Mouse (Mus musculus) olfactory bulb, adult 2 months (tissue): ENCODE results near the gene Gzme. TPM values are rescaled to one million over a fixed set of nuclear protein-coding genes. Genes with fewer than 3 reads are reported as not detected.

Source experiments
- H3K27ac ChIP-seq: fragments of 200-500 bp; 2 replicates; pipeline ENCODE4 v1.5.1; 2012; ENCODE audit warnings: low read depth, low read length; ENCODE audit not compliant: insufficient read depth
- H3K4me1 ChIP-seq: fragments of 200-500 bp; 2 replicates; pipeline ENCODE4 v1.6.1; 2012; ENCODE audit warnings: low read length; ENCODE audit not compliant: control insufficient read depth, insufficient read depth
- H3K4me3 ChIP-seq: fragments of 200-500 bp; 2 replicates; pipeline ENCODE4 v1.5.1; 2012; ENCODE audit warnings: mild to moderate bottlenecking, low read depth, low read length, moderate library complexity; ENCODE audit not compliant: insufficient read depth
- CTCF ChIP-seq: fragments of 200-500 bp; IDR thresholded peaks from 2 replicates; pipeline ENCODE4 v1.5.1; 2012; ENCODE audit warnings: low read depth, mild to moderate bottlenecking, low read length, moderate library complexity; ENCODE audit not compliant: insufficient read depth
- POLR2A ChIP-seq: fragments of 200-500 bp; IDR thresholded peaks from 2 replicates; pipeline ENCODE4 v1.6.1; 2012; ENCODE audit warnings: mild to moderate bottlenecking, low read depth, low read length, moderate library complexity; ENCODE audit not compliant: insufficient read depth
- WGBS: fragments of 180-500 bp; shearing (Covaris S2); methylation state at CpG from one replicate; pipeline ENCODE4 v1.1.7; 2018; 5-methylcytosine and 5-hydroxymethylcytosine counted together
- polyA plus RNA-seq: library from polyadenylated mRNA; stranded (reverse); fragments of >200 nt; gene quantifications from 2 replicates; pipeline ENCODE4 v1.2.4, GENCODE M21; 2012; ENCODE audit warnings: low replicate concordance; ENCODE audit not compliant: missing spikeins, insufficient read depth, insufficient read length

Gene Gzme
- polyA plus RNA-seq, 1 experiment, result not detected

GRCm38 (mm10) chr14:56105447-56106180 lies 14.8 kb downstream of the Gzme start:
- 73% methylated on average over 13 of the region's 13 CpGs for WGBS
- TF ChIP-seq CTCF, result no peak
- no peak for TF ChIP-seq POLR2A
- no peak overlapping the region for H3K4me3 ChIP-seq
- no peaks in the 10 kb centered on the region for H3K4me1 ChIP-seq
- H3K27ac ChIP-seq, result no peak overlapping the region

GRCm38 (mm10) chr14:56105016-56105415 lies 15.4 kb downstream of the Gzme start:
- WGBS, result 96% methylated on average over 5 of the region's 5 CpGs
- TF ChIP-seq CTCF (no peak), POLR2A (no peak)

GRCm38 (mm10) chr14:56103452-56103851 lies 17.0 kb downstream of the Gzme start:
- TF ChIP-seq CTCF (no peak), POLR2A (no peak)
- H3K4me1 ChIP-seq, result no peaks in the 10 kb centered on the region
- WGBS, result 32% methylated on average over 3 of the region's 3 CpGs
- no peak overlapping the region for H3K4me3 ChIP-seq
- H3K27ac ChIP-seq, result no peak overlapping the region

More at GRCm38 (mm10) chr14:56105016-56105415, 15.4 kb downstream of the Gzme start:
- H3K27ac ChIP-seq, result no peak overlapping the region
- no peaks in the 10 kb centered on the region for H3K4me1 ChIP-seq
- no peak overlapping the region for H3K4me3 ChIP-seq

GRCm38 (mm10) chr14:56102386-56102785 lies 18.0 kb downstream of the Gzme start, which contains the start of gene Ctsg:
Gene Ctsg, minus strand, starts transcription at chr14:56102574.
- H3K27ac ChIP-seq, result no peak within 1 kb of the TSS
- no peak within 1 kb of the TSS for H3K4me3 ChIP-seq
- TF ChIP-seq CTCF, result no peak
- TF ChIP-seq POLR2A, result no peak
- H3K4me1 ChIP-seq, result no peaks in the 10 kb centered on the region
- WGBS, result 72% methylated on average over 10 of the region's 10 CpGs

- WGBS, result 84% methylated on average over 4 of the region's 4 CpGs
- TF ChIP-seq POLR2A (no peak), CTCF (no peak)
- H3K4me3 ChIP-seq, result no peak overlapping the region
- H3K4me1 ChIP-seq, result no peaks in the 10 kb centered on the region
- no peak overlapping the region for H3K27ac ChIP-seq
Observed at GRCm38 (mm10) chr14:56098940-56099339, 21.5 kb downstream of the Gzme start.

- WGBS, result 93% methylated on average over 1 of the region's 1 CpGs
- no peaks in the 10 kb centered on the region for H3K4me1 ChIP-seq
- H3K27ac ChIP-seq, result no peak overlapping the region
- no peak overlapping the region for H3K4me3 ChIP-seq
- no peak for TF ChIP-seq CTCF
- no peak for TF ChIP-seq POLR2A
Observed at GRCm38 (mm10) chr14:56097597-56097996, 22.8 kb downstream of the Gzme start.

- Histone ChIP-seq H3K4me3 (no peak overlapping the region), H3K27ac (no peak overlapping the region), H3K4me1 (no peaks in the 10 kb centered on the region)
- 76% methylated on average over 2 of the region's 2 CpGs for WGBS
- TF ChIP-seq CTCF (no peak), POLR2A (no peak)
Observed at GRCm38 (mm10) chr14:56093353-56093752, 27.1 kb downstream of the Gzme start.

- Histone ChIP-seq H3K4me1 (no peaks in the 10 kb centered on the region), H3K27ac (no peak overlapping the region), H3K4me3 (no peak overlapping the region)
- WGBS, result 91% methylated on average over 3 of the region's 3 CpGs
- TF ChIP-seq POLR2A, result no peak
- TF ChIP-seq CTCF, result no peak
Observed at GRCm38 (mm10) chr14:56086711-56087110, 33.7 kb downstream of the Gzme start.

- H3K4me3 ChIP-seq, result no peak within 1 kb of the TSS
- no peaks in the 10 kb centered on the region for H3K4me1 ChIP-seq
- no peak within 1 kb of the TSS for H3K27ac ChIP-seq
- TF ChIP-seq POLR2A (no peak), CTCF (no peak)
- 97% methylated on average over 2 of the region's 2 CpGs for WGBS
Observed at GRCm38 (mm10) chr14:56085167-56085566, 35.3 kb downstream of the Gzme start, which contains the start of gene Mcpt8. Gene Mcpt8, minus strand, starts transcription at chr14:56085273.
